Mouse (Mus musculus): ENCODE results near the gene Tnfsf12. TPM values are rescaled to one million over a fixed set of nuclear protein-coding genes. Genes with fewer than 3 reads are reported as not detected.

The Tnfsf12 gene
- polyA plus RNA-seq, 1 experiment: not detected

DNA sequence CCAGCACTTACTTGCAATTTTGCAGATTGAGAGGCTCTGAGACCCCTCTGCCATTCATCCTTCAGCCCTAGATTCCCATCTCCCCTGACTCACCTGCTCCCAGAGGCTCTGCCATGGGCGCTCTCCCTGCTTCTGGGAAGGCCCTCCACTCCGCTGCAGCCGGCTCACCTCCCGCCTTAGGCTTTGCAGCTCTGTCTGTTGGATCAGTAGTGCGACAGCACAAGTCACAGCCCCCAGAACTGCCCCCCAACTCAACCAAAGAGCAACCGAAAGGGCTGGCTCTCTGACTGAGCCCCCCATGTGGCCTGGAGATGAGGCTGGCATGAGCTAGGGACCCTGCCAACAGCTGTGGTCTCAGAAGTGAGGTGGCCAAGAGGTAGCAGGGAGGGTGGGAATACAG lies 10.7 kb downstream of the Tnfsf12 start:
- Histone ChIP-seq H3K4me3 (ENCODE audit: insufficient read depth, low read depth, low read length) (no peak overlapping the region), H3K4me1 (ENCODE audit: control insufficient read depth, insufficient read depth, low read length) (peaks cover 31% of the 10 kb centered on the region), H3K27ac (ENCODE audit: insufficient read depth, low read depth, low read length) (peak overlapping the region; percentile 94)
- TF ChIP-seq CTCF (IDR thresholded peaks at IDR 0.05; ENCODE audit: insufficient read depth, low read depth, low read length) (no peak), POLR2A (IDR thresholded peaks at IDR 0.05; ENCODE audit: insufficient read depth, low read depth, low read length) (no peak)
- WGBS: 72% methylated on average over 6 of the region's 6 CpGs

DNA sequence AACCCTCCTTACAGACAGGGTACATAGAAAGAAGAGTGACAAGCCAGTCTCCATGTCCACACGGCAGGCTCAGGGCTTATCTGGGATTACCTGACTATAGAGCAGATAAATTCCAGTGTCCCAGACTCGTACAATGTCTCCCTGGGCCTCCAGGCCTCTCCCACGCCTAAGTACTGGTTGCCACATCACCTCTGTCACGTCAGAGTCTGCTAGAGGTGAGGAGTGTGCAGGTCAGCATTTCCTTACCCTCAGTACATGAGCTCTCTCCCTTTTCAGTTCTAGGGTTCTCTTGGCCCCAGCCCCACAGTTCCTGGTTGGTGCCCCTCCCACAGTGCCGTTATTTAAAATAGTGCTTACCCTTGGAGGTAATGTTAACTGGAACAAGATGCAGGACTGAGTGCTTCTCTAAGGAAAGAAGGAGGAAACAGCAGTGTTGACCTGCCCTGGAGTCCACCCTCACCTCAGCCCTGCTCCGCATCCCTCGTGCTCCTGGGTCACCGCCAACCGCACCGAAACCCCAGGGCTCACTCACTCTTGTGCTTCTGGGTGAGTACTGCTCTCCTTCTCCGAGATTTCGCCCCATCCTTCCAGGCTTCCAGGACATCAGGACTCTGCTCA lies 11.4 kb downstream of the Tnfsf12 start:
- TF ChIP-seq CTCF (IDR thresholded peaks at IDR 0.05; ENCODE audit: insufficient read depth, low read depth, low read length) (no peak), POLR2A (IDR thresholded peaks at IDR 0.05; ENCODE audit: insufficient read depth, low read depth, low read length) (no peak)
- 87% methylated on average over 12 of the region's 12 CpGs for WGBS
- H3K27ac ChIP-seq (ENCODE audit: insufficient read depth, low read depth, low read length): no peak overlapping the region

DNA sequence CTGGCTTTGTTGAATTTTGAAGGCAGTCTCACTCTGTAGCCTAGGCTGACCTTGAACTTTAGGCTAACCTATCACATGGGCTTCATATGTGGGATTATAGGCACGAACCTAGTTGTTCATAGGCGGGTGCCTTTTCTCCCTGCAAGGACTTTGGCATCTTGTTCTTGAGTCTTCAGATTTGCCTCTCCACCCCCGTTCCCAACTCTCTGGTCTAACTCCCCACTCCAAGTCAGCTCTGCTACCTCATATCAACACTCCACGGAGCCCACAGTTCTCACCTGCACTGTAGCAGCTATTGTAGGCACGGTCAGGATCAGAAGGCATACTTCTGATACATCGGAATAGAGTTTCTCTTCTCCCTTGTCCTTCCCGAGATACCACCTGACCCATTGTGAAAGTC lies 12.1 kb downstream of the Tnfsf12 start:
- no peak overlapping the region for H3K27ac ChIP-seq (ENCODE audit: insufficient read depth, low read depth, low read length)
- WGBS: 79% methylated on average over 7 of the region's 7 CpGs
- TF ChIP-seq CTCF (IDR thresholded peaks at IDR 0.05; ENCODE audit: insufficient read depth, low read depth, low read length) (no peak), POLR2A (IDR thresholded peaks at IDR 0.05; ENCODE audit: insufficient read depth, low read depth, low read length) (no peak)

More for the DNA sequence above, 11.4 kb downstream of the Tnfsf12 start:
- peaks cover 32% of the 10 kb centered on the region for H3K4me1 ChIP-seq (ENCODE audit: control insufficient read depth, insufficient read depth, low read length)
- H3K4me3 ChIP-seq (ENCODE audit: insufficient read depth, low read depth, low read length): no peak overlapping the region

DNA sequence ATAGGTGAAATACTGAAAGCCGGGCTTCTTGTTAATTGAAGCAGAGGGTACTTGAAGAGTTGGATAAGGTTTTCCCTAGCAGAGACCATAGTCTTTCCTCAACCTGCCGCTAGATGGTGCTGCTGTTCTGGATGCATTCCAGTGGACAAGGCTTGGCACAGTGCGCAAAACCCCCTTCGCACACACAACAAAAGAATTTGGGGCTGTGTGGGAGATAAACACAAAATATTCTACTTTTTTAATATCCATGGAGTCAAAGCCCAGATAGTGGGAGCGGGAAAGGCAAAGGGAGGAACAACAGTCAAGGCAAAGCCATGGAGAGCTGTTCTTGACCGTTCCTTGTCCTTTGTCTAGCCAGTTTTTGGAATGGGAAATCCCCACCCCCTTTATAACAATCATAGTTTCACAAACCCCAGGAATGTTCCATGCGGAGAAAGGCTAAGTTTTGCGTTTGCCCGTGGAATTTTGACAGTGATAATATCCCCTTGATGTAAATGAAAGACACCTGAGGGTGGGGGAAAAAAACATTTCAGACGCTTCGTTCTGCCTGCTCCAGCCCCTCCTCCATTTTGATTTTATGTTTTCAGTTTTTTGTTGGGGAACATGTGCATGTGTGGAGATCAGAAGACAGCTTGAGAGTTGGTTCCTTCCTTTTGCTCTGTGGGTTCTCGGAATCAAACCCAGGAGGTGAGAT lies 12.7 kb downstream of the Tnfsf12 start:
- Histone ChIP-seq H3K4me3 (ENCODE audit: insufficient read depth, low read depth, low read length) (no peak overlapping the region), H3K27ac (ENCODE audit: insufficient read depth, low read depth, low read length) (peak overlapping the region; percentile 52), H3K4me1 (ENCODE audit: control insufficient read depth, insufficient read depth, low read length) (peaks cover 34% of the 10 kb centered on the region)
- WGBS: 7% methylated on average over 12 of the region's 12 CpGs
- TF ChIP-seq CTCF (IDR thresholded peaks at IDR 0.05; ENCODE audit: insufficient read depth, low read depth, low read length) (peak; percentile 38; the same call in 1 of the 2 replicates), POLR2A (IDR thresholded peaks at IDR 0.05; ENCODE audit: insufficient read depth, low read depth, low read length) (no peak)

More for the DNA sequence above, 12.1 kb downstream of the Tnfsf12 start:
- Histone ChIP-seq H3K4me1 (ENCODE audit: control insufficient read depth, insufficient read depth, low read length) (peaks cover 34% of the 10 kb centered on the region), H3K4me3 (ENCODE audit: insufficient read depth, low read depth, low read length) (no peak overlapping the region)

DNA sequence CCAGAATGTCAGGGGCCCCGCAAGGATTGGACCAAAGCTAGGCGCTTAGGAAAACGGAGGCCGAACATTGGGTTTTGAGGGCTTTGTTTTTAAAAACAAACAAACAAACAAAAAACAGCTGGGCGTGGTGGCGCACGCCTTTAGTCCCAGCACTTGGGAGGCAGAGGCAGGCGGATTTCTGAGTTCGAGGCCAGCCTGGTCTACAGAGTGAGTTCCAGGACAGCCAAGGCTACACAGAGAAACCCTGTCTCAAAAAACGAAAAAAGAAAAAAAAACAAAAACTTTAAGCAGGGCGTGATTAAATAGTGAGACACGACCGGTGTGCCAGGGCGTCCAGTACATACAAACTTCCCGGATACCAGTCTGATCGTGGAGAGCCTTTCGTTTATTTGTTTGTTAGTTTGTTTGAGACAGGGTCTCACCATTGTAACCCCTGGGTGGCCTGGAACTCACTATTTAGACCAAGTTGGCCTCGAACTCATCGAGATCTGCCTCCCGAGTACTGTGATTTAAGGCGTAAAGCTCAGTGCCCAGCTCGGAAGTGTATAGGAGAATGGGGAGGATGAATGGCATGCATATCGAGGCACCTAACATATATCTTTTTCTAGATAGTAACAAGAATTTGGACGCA lies 13.3 kb downstream of the Tnfsf12 start:
- TF ChIP-seq POLR2A (IDR thresholded peaks at IDR 0.05; ENCODE audit: insufficient read depth, low read depth, low read length) (no peak), CTCF (IDR thresholded peaks at IDR 0.05; ENCODE audit: insufficient read depth, low read depth, low read length) (no peak)
- Histone ChIP-seq H3K4me3 (ENCODE audit: insufficient read depth, low read depth, low read length) (peak overlapping the region; percentile 73), H3K27ac (ENCODE audit: insufficient read depth, low read depth, low read length) (peak overlapping the region; percentile 52), H3K4me1 (ENCODE audit: control insufficient read depth, insufficient read depth, low read length) (peaks cover 34% of the 10 kb centered on the region)
- 18% methylated on average over 24 of the region's 24 CpGs for WGBS

DNA sequence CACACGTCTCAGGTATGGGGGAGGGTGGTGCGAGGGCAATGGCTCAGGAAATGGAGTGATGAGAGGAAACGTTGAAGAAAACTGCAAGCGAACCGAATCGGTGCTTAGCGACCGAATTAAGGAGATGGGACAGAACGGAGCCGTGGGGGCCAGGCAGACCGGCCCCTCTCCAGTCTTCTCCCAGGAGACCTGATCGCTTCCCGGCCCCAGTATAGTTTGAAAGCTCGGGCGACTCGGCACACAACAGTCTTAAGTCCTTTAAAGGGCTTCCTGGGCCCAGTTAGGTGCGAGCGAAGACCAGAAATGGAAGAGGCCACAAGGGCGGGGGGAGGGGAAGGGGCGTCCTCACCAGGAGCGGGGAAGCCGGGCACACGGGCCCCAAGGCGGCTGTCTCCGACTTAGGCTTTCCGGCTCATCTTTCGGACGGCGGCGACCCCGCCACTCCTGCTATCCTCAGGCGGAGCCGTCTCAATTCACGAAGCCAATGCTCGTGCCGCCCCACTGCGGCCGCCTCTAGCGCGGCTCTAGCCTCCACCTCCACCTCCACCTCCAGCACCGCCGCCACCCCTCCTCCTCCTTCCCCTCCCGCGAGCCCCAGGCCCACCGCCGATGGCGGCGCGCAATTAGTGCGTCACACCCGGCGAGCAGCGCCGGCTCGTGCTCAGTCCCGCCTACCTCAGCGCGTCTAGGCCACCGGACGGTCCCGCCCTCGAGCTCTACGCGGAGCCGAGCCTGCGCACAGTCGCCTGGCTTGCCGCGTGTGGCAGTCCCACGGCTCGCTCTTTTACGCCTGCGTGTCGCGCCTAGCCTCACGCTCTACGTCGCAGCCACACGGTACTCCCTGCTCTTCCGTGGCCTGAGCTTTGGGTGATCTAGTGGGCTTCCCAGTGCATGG lies 14.1 kb downstream of the Tnfsf12 start, which contains the start of gene Senp3:
Gene Senp3 (minus strand): TSS at position 771 of the 895 bp plus-strand sequence.
- Histone ChIP-seq H3K4me1 (ENCODE audit: control insufficient read depth, insufficient read depth, low read length) (peaks cover 27% of the 10 kb centered on the region), H3K4me3 (ENCODE audit: insufficient read depth, low read depth, low read length) (peak within 1 kb of the TSS; percentile 73), H3K27ac (ENCODE audit: insufficient read depth, low read depth, low read length) (peak within 1 kb of the TSS; percentile 52)
- WGBS: under 1% methylated on average over 80 of the region's 80 CpGs
- TF ChIP-seq POLR2A (IDR thresholded peaks at IDR 0.05; ENCODE audit: insufficient read depth, low read depth, low read length): peak; percentile 88
- no peak for TF ChIP-seq CTCF (IDR thresholded peaks at IDR 0.05; ENCODE audit: insufficient read depth, low read depth, low read length)

DNA sequence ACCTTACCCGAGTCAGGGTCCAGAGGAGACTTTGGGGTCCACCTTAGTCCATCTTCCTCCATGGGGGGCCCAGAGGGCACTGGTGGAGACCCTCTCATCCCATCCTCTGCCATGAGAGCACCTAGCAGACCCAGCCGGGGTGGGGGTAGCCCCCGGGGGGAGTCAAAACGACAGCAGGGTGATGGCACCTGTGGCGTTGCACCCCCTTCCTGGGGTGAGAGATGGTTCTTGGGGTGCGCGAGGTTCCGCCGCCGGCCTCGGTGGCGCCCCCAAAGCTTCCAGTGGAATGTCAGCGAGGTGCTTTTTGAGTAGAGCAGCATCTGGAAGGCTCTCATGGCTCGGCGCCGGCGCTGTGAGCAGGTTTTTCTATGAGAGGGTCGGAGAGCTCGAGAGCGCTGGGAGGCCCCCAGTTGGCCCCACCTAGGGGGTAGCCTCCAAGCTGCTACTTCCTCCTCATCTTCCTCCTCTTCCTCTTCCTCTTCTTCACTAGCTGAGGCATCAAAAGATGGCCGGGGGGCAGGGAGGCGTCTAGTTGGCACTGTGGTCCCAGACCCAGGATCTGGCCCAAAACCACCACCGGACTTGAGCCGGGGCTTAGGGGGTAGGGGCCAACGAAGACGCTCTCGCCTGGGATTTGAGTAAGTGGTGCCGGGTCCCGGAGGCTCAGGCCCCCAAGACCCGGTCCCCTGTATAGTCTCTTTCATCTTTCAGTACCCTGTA lies 15.4 kb downstream of the Tnfsf12 start:
- no peak for TF ChIP-seq POLR2A (IDR thresholded peaks at IDR 0.05; ENCODE audit: insufficient read depth, low read depth, low read length)
- no peak for TF ChIP-seq CTCF (IDR thresholded peaks at IDR 0.05; ENCODE audit: insufficient read depth, low read depth, low read length)
- no peak overlapping the region for H3K4me3 ChIP-seq (ENCODE audit: insufficient read depth, low read depth, low read length)
- 88% methylated on average over 30 of the region's 30 CpGs for WGBS
- peaks cover 17% of the 10 kb centered on the region for H3K4me1 ChIP-seq (ENCODE audit: control insufficient read depth, insufficient read depth, low read length)
- no peak overlapping the region for H3K27ac ChIP-seq (ENCODE audit: insufficient read depth, low read depth, low read length)

DNA sequence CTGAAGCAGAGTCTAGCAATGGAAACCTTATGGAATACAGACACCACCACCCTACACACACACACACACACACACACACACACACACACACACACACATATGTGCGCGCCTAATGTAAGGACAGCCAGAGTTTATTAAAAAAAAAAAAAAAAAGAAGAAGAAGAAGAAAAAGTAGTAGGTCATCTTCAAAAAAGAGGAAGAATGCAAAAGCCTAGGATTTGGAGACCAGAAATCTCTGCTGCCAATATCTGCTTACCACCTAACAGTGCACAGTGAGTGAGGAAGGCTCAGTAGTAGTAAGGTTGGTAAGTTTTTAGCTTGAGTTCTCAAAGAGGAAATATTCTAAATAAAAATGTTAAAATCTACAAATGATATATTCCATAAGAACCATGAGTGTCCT lies 16.5 kb downstream of the Tnfsf12 start:
- WGBS: 96% methylated on average over 2 of the region's 2 CpGs
- H3K27ac ChIP-seq (ENCODE audit: insufficient read depth, low read depth, low read length): no peak overlapping the region
- no peak overlapping the region for H3K4me3 ChIP-seq (ENCODE audit: insufficient read depth, low read depth, low read length)
- H3K4me1 ChIP-seq (ENCODE audit: control insufficient read depth, insufficient read depth, low read length): peaks cover 12% of the 10 kb centered on the region
- TF ChIP-seq CTCF (IDR thresholded peaks at IDR 0.05; ENCODE audit: insufficient read depth, low read depth, low read length) (no peak), POLR2A (IDR thresholded peaks at IDR 0.05; ENCODE audit: insufficient read depth, low read depth, low read length) (no peak)

Data from olfactory bulb, adult 2 months (tissue).